Mouse (Mus musculus): ENCODE measurements around the gene Srsf7. TPM values are rescaled to one million over a fixed set of nuclear protein-coding genes. Genes with fewer than 3 reads are reported as not detected.
A peak's percentile ranks its signal among the peaks of the same experiment; 100 is the strongest.

Gene Srsf7
- total and polyA plus RNA-seq, 2 experiments from 2014 or later: 86.2 to 154 TPM

DNA sequence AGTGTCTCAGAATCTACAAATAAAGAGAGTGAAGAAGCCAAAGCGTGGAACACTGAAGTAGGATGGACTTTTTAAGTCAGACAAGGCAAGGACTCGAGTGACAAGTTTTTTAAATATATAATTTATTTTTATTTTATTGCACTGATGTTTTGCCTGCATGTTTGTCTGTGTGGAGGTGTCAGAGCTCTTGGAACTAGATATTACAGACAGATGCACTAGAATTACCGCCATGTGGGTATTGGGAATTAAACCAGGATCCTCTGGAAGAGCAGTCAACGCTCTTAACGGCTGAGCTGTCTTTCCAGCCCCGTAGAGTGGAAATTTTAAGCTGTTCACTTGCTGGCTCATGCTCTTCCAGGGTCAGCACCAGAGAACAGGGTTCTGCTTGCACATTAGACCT lies 40.8 kb downstream of the Srsf7 start:
- peak overlapping the region; percentile 49 for H3K27ac ChIP-seq (ENCODE audit: low read depth)
- no peak for TF ChIP-seq EP300 (IDR thresholded peaks at IDR 0.05; ENCODE audit: low read depth)
- TF ChIP-seq CTCF (IDR thresholded peaks at IDR 0.05; ENCODE audit: low read depth): no peak

GRCm38 (mm10) chr17:80165741-80166140 lies 41.4 kb downstream of the Srsf7 start:
- peak; percentile 81 for DNase-seq (ENCODE audit: low spot score)
- H3K4me3 ChIP-seq (ENCODE audit: low read depth, low read length): no peak overlapping the region
- peak; percentile 72 for ATAC-seq (ENCODE audit: insufficient read depth, low read depth)
- no peak overlapping the region for H3K4me2 ChIP-seq (ENCODE audit: low read depth, low read length)
- peaks cover 11% of the 10 kb centered on the region for H3K4me1 ChIP-seq (ENCODE audit: control insufficient read depth, insufficient read depth)
- TF ChIP-seq CTCF (IDR thresholded peaks at IDR 0.05; ENCODE audit: low read depth): no peak
- TF ChIP-seq EP300 (IDR thresholded peaks at IDR 0.05; ENCODE audit: low read depth): no peak
- H3K36me3 ChIP-seq (replicated peaks; ENCODE audit: control insufficient read depth, insufficient read depth, low read length): no peaks in the 10 kb centered on the region
- no peaks in the 10 kb centered on the region for H3K27me3 ChIP-seq (ENCODE audit: control insufficient read depth, insufficient read depth, low read length)
- peak overlapping the region; percentile 49 for H3K27ac ChIP-seq (ENCODE audit: low read depth)
- H3K9me3 ChIP-seq (replicated peaks; ENCODE audit: control insufficient read depth, low read length): no peaks in the 10 kb centered on the region
- H3K9ac ChIP-seq (replicated peaks; ENCODE audit: low read depth, low read length): no peak overlapping the region
- 8% methylated on average over 6 of the region's 6 CpGs for whole genome bisulfite sequencing

More for the DNA sequence above, 40.8 kb downstream of the Srsf7 start:
- WGBS: 80% methylated on average over 6 of the region's 6 CpGs
- Histone ChIP-seq H3K4me1 (ENCODE audit: control insufficient read depth, insufficient read depth) (peaks cover 10% of the 10 kb centered on the region), H3K36me3 (replicated peaks; ENCODE audit: control insufficient read depth, insufficient read depth, low read length) (no peaks in the 10 kb centered on the region), H3K9me3 (replicated peaks; ENCODE audit: control insufficient read depth, low read length) (no peaks in the 10 kb centered on the region), H3K9ac (replicated peaks; ENCODE audit: low read depth, low read length) (no peak overlapping the region), H3K27me3 (ENCODE audit: control insufficient read depth, insufficient read depth, low read length) (no peaks in the 10 kb centered on the region), H3K4me3 (ENCODE audit: low read depth, low read length) (no peak overlapping the region), H3K4me2 (ENCODE audit: low read depth, low read length) (no peak overlapping the region)
- ATAC-seq (ENCODE audit: insufficient read depth, low read depth): no peak
- no peak for DNase-seq (ENCODE audit: low spot score)

- TF ChIP-seq CTCF (IDR thresholded peaks at IDR 0.05; ENCODE audit: low read depth) (no peak), EP300 (IDR thresholded peaks at IDR 0.05; ENCODE audit: low read depth) (no peak)
- DNase-seq (ENCODE audit: low spot score) (peak; percentile 67), ATAC-seq (ENCODE audit: insufficient read depth, low read depth) (no peak)
- Histone ChIP-seq H3K27me3 (ENCODE audit: control insufficient read depth, insufficient read depth, low read length) (no peaks in the 10 kb centered on the region), H3K9me3 (replicated peaks; ENCODE audit: control insufficient read depth, low read length) (no peaks in the 10 kb centered on the region), H3K36me3 (replicated peaks; ENCODE audit: control insufficient read depth, insufficient read depth, low read length) (no peaks in the 10 kb centered on the region), H3K4me2 (ENCODE audit: low read depth, low read length) (no peak overlapping the region), H3K4me1 (ENCODE audit: control insufficient read depth, insufficient read depth) (peaks cover 17% of the 10 kb centered on the region), H3K27ac (ENCODE audit: low read depth) (peak overlapping the region; percentile 51; the same call in 1 of the 2 replicates), H3K9ac (replicated peaks; ENCODE audit: low read depth, low read length) (no peak overlapping the region), H3K4me3 (ENCODE audit: low read depth, low read length) (no peak overlapping the region)
- WGBS: 33% methylated on average over 8 of the region's 8 CpGs
These were observed 43.1 kb downstream of the Srsf7 start for GRCm38 (mm10) chr17:80163991-80164390.

- Histone ChIP-seq H3K9ac (replicated peaks; ENCODE audit: low read depth, low read length) (no peak overlapping the region), H3K36me3 (replicated peaks; ENCODE audit: control insufficient read depth, insufficient read depth, low read length) (no peaks in the 10 kb centered on the region), H3K4me1 (ENCODE audit: control insufficient read depth, insufficient read depth) (peaks cover 10% of the 10 kb centered on the region), H3K27ac (ENCODE audit: low read depth) (no peak overlapping the region; the same call in 1 of the 2 replicates), H3K4me3 (ENCODE audit: low read depth, low read length) (no peak overlapping the region), H3K4me2 (ENCODE audit: low read depth, low read length) (no peak overlapping the region), H3K9me3 (replicated peaks; ENCODE audit: control insufficient read depth, low read length) (no peaks in the 10 kb centered on the region), H3K27me3 (ENCODE audit: control insufficient read depth, insufficient read depth, low read length) (no peaks in the 10 kb centered on the region)
- 22% methylated on average over 5 of the region's 5 CpGs for WGBS
- peak; percentile 60 for DNase-seq (ENCODE audit: low spot score)
- TF ChIP-seq CTCF (IDR thresholded peaks at IDR 0.05; ENCODE audit: low read depth): no peak; the same call in 1 of the 2 replicates
- no peak for TF ChIP-seq EP300 (IDR thresholded peaks at IDR 0.05; ENCODE audit: low read depth)
- ATAC-seq (ENCODE audit: insufficient read depth, low read depth): peak; percentile 48
These were observed 46.7 kb downstream of the Srsf7 start for GRCm38 (mm10) chr17:80160454-80160853.

DNA sequence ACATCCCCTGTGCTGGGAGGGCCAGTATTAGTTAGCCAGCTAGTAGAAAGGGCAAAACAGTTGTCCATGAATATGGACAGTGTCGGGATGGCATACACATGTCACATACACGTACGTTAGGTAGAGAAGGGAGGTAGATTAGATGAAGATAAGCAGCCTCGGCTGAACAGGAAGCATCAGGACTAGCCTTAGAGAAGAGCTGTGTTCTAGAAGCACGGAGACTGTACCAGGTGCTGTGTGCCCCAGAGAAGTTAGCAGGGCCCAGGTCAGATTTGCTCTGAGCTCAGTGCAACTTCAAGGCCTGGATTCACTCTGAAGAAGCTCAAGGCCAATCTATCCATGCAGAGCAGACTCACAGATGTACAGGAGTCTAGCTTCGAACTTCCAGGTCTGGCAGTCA lies 49.6 kb downstream of the Srsf7 start:
- no peak for DNase-seq (ENCODE audit: low spot score)

DNA sequence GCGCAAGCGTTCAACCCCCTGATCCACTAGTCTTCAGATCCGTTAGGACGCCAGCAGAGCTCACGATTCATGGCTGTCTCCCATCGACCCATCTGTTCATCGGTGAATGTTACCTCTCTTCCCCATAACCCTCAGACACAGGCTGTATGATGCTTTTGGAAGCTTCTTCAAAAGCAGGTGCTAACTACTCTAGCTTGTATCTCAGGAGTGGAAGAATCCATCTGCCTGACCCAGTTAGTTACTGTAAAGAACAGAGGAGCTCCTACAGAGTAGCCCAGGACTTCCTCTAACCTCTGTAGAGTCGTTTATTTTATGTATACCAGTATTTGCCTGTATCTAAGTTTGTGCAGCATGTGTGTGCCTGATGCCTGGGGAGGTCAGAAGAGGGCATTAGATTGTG lies 50.2 kb downstream of the Srsf7 start:
- H3K36me3 ChIP-seq (replicated peaks; ENCODE audit: control insufficient read depth, insufficient read depth, low read length): no peaks in the 10 kb centered on the region
- no peak for TF ChIP-seq CTCF (IDR thresholded peaks at IDR 0.05; ENCODE audit: low read depth)
- no peak for TF ChIP-seq EP300 (IDR thresholded peaks at IDR 0.05; ENCODE audit: low read depth)
- no peaks in the 10 kb centered on the region for H3K27me3 ChIP-seq (ENCODE audit: control insufficient read depth, insufficient read depth, low read length)
- peak overlapping the region; percentile 38; the same call in 1 of the 2 replicates for H3K27ac ChIP-seq (ENCODE audit: low read depth)
- no peak overlapping the region for H3K4me3 ChIP-seq (ENCODE audit: low read depth, low read length)
- no peaks in the 10 kb centered on the region for H3K9me3 ChIP-seq (replicated peaks; ENCODE audit: control insufficient read depth, low read length)
- DNase-seq (ENCODE audit: low spot score) (no peak), ATAC-seq (ENCODE audit: insufficient read depth, low read depth) (no peak)
- 85% methylated on average over 8 of the region's 8 CpGs for WGBS
- H3K4me2 ChIP-seq (ENCODE audit: low read depth, low read length): no peak overlapping the region
- H3K9ac ChIP-seq (replicated peaks; ENCODE audit: low read depth, low read length): no peak overlapping the region
- H3K4me1 ChIP-seq (ENCODE audit: control insufficient read depth, insufficient read depth): peaks cover 7% of the 10 kb centered on the region

More for the DNA sequence above, 49.6 kb downstream of the Srsf7 start:
- ATAC-seq (ENCODE audit: insufficient read depth, low read depth): no peak; the same call in 1 of the 2 replicates
- Histone ChIP-seq H3K4me1 (ENCODE audit: control insufficient read depth, insufficient read depth) (peaks cover 7% of the 10 kb centered on the region), H3K9me3 (replicated peaks; ENCODE audit: control insufficient read depth, low read length) (no peaks in the 10 kb centered on the region), H3K27me3 (ENCODE audit: control insufficient read depth, insufficient read depth, low read length) (no peaks in the 10 kb centered on the region), H3K4me3 (ENCODE audit: low read depth, low read length) (no peak overlapping the region), H3K27ac (ENCODE audit: low read depth) (peak overlapping the region; percentile 38; the same call in 1 of the 2 replicates), H3K4me2 (ENCODE audit: low read depth, low read length) (no peak overlapping the region), H3K36me3 (replicated peaks; ENCODE audit: control insufficient read depth, insufficient read depth, low read length) (no peaks in the 10 kb centered on the region), H3K9ac (replicated peaks; ENCODE audit: low read depth, low read length) (no peak overlapping the region)
- no peak for TF ChIP-seq EP300 (IDR thresholded peaks at IDR 0.05; ENCODE audit: low read depth)
- no peak for TF ChIP-seq CTCF (IDR thresholded peaks at IDR 0.05; ENCODE audit: low read depth)
- 73% methylated on average over 6 of the region's 6 CpGs for WGBS

Measured in heart, postnatal 0 days (tissue).